Mouse (Mus musculus): ENCODE measurements at regions not wholly inside any gene's neighbourhood (a gene's known extent, or its start where the extent isn't known, plus 50 kb on each side); places are given as distances from the start of the nearest gene placed in this dataset.

GRCm38 (mm10) chr12:16196917-16197316, 380.2 kb upstream of the Trib2 start:
- no peak overlapping the region for H3K27ac ChIP-seq (ENCODE audit: low read depth, low read length)
- H3K9me3 ChIP-seq (ENCODE audit: control insufficient read depth, low read length) = no peaks in the 10 kb centered on the region
- H3K4me1 ChIP-seq (ENCODE audit: control insufficient read depth, insufficient read depth, low read depth, low read length) = no peaks in the 10 kb centered on the region
- WGBS = 91% methylated on average over 2 of the region's 2 CpGs
- no peak overlapping the region for H3K9ac ChIP-seq (ENCODE audit: low read depth, low read length)
- H3K36me3 ChIP-seq (ENCODE audit: control insufficient read depth, insufficient read depth, low read length) = no peaks in the 10 kb centered on the region
- H3K4me3 ChIP-seq (ENCODE audit: low read length) = no peak overlapping the region
- H3K27me3 ChIP-seq (replicated peaks; ENCODE audit: control insufficient read depth, insufficient read depth, low read length) = no peaks in the 10 kb centered on the region
- no peak overlapping the region for H3K4me2 ChIP-seq (ENCODE audit: low read length)
- ATAC-seq = no peak

GRCm38 (mm10) chr12:16191803-16192389, 375.2 kb upstream of the Trib2 start:
- Histone ChIP-seq H3K4me2 (ENCODE audit: low read length) (no peak overlapping the region), H3K27ac (ENCODE audit: low read depth, low read length) (no peak overlapping the region), H3K27me3 (replicated peaks; ENCODE audit: control insufficient read depth, insufficient read depth, low read length) (no peaks in the 10 kb centered on the region), H3K9me3 (ENCODE audit: control insufficient read depth, low read length) (no peaks in the 10 kb centered on the region), H3K36me3 (ENCODE audit: control insufficient read depth, insufficient read depth, low read length) (no peaks in the 10 kb centered on the region), H3K4me3 (ENCODE audit: low read length) (no peak overlapping the region), H3K4me1 (ENCODE audit: control insufficient read depth, insufficient read depth, low read depth, low read length) (no peaks in the 10 kb centered on the region), H3K9ac (ENCODE audit: low read depth, low read length) (no peak overlapping the region)
- no peak for ATAC-seq
- 90% methylated on average over 3 of the region's 3 CpGs for WGBS

DNA sequence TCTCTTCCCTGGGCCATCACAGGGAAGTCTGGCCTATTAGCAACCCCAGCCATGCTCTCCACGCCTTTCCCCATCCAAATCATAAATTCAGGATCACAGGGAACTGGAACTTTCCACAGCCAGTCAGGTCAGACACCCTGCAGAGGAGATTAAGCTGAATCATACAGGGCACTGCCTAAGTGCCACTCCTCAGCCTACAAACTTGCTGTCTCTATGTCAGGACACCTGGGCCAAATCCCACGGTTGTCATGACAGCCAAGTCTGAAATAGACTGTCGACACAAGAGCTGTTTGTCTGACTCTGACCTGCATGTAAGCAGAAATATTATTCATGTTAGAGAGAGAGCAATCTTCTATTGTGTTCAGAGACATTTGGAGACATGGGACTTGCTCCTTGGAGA, 374.0 kb upstream of the Trib2 start:
- WGBS = 62% methylated on average over 3 of the region's 3 CpGs
- H3K4me2 ChIP-seq (ENCODE audit: low read length) = no peak overlapping the region
- peak; percentile 68 for ATAC-seq
- no peaks in the 10 kb centered on the region for H3K36me3 ChIP-seq (ENCODE audit: control insufficient read depth, insufficient read depth, low read length)
- no peak overlapping the region for H3K4me3 ChIP-seq (ENCODE audit: low read length)
- H3K27me3 ChIP-seq (replicated peaks; ENCODE audit: control insufficient read depth, insufficient read depth, low read length) = no peaks in the 10 kb centered on the region
- no peak overlapping the region for H3K27ac ChIP-seq (ENCODE audit: low read depth, low read length)
- H3K4me1 ChIP-seq (ENCODE audit: control insufficient read depth, insufficient read depth, low read depth, low read length) = 0 out of 2 replicates have a peak, but pooled peaks cover 2% of the 10 kb centered on the region
- H3K9ac ChIP-seq (ENCODE audit: low read depth, low read length) = no peak overlapping the region
- no peaks in the 10 kb centered on the region for H3K9me3 ChIP-seq (ENCODE audit: control insufficient read depth, low read length)

GRCm38 (mm10) chr12:16189441-16189840, 372.7 kb upstream of the Trib2 start:
- Histone ChIP-seq H3K27me3 (replicated peaks; ENCODE audit: control insufficient read depth, insufficient read depth, low read length) (no peaks in the 10 kb centered on the region), H3K9me3 (ENCODE audit: control insufficient read depth, low read length) (no peaks in the 10 kb centered on the region), H3K4me2 (ENCODE audit: low read length) (no peak overlapping the region), H3K36me3 (ENCODE audit: control insufficient read depth, insufficient read depth, low read length) (no peaks in the 10 kb centered on the region), H3K4me1 (ENCODE audit: control insufficient read depth, insufficient read depth, low read depth, low read length) (0 out of 2 replicates have a peak, but pooled peaks cover 2% of the 10 kb centered on the region), H3K9ac (ENCODE audit: low read depth, low read length) (no peak overlapping the region), H3K4me3 (ENCODE audit: low read length) (no peak overlapping the region), H3K27ac (ENCODE audit: low read depth, low read length) (no peak overlapping the region)
- no peak for ATAC-seq

DNA sequence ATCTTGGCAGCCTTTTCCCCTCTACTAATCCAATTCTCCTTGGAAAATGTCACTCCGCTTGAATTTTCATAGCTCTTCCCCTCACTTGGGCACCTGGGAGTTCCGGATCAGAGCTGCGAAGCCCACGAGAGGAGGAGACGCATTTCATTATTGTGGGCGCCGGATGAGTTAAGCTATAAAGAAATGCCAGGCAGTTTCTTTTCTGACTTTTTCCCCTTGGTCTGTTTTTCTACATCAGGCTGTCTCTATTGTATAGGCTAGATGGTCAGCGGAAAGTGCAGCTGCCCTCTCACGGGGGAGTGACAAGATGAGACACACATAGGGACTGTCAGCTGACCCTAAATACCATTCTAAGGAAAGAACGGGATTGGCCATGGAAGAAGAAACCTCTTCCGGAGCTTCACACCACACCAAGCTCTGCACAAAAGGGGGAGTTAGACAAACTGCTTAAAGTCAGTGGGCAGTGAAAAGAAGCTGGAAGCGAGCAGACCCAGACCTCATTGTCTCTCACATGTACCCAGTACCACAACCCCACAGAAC, 369.3 kb upstream of the Trib2 start:
- no peak overlapping the region for H3K27ac ChIP-seq (ENCODE audit: low read depth, low read length)
- no peak overlapping the region for H3K4me3 ChIP-seq (ENCODE audit: low read length)
- peak overlapping the region; percentile 26; the same call in 1 of the 2 replicates for H3K4me2 ChIP-seq (ENCODE audit: low read length)
- H3K27me3 ChIP-seq (replicated peaks; ENCODE audit: control insufficient read depth, insufficient read depth, low read length) = no peaks in the 10 kb centered on the region
- peaks cover 2% of the 10 kb centered on the region; the same call in 1 of the 2 replicates for H3K4me1 ChIP-seq (ENCODE audit: control insufficient read depth, insufficient read depth, low read depth, low read length)
- ATAC-seq = no peak
- 45% methylated on average over 12 of the region's 12 CpGs for WGBS
- H3K36me3 ChIP-seq (ENCODE audit: control insufficient read depth, insufficient read depth, low read length) = no peaks in the 10 kb centered on the region
- no peaks in the 10 kb centered on the region for H3K9me3 ChIP-seq (ENCODE audit: control insufficient read depth, low read length)
- no peak overlapping the region for H3K9ac ChIP-seq (ENCODE audit: low read depth, low read length)

- peaks cover 2% of the 10 kb centered on the region; the same call in 1 of the 2 replicates for H3K4me1 ChIP-seq (ENCODE audit: control insufficient read depth, insufficient read depth, low read depth, low read length)
- no peaks in the 10 kb centered on the region for H3K9me3 ChIP-seq (ENCODE audit: control insufficient read depth, low read length)
- 76% methylated on average over 14 of the region's 14 CpGs for WGBS
- H3K36me3 ChIP-seq (ENCODE audit: control insufficient read depth, insufficient read depth, low read length) = no peaks in the 10 kb centered on the region
- H3K4me2 ChIP-seq (ENCODE audit: low read length) = no peak overlapping the region; the same call in 1 of the 2 replicates
- H3K9ac ChIP-seq (ENCODE audit: low read depth, low read length) = no peak overlapping the region
- no peak overlapping the region for H3K27ac ChIP-seq (ENCODE audit: low read depth, low read length)
- ATAC-seq = no peak
- no peaks in the 10 kb centered on the region for H3K27me3 ChIP-seq (replicated peaks; ENCODE audit: control insufficient read depth, insufficient read depth, low read length)
- H3K4me3 ChIP-seq (ENCODE audit: low read length) = no peak overlapping the region
Observed at GRCm38 (mm10) chr12:16185431-16185923, 368.8 kb upstream of the Trib2 start.

GRCm38 (mm10) chr12:16183055-16183454, 366.3 kb upstream of the Trib2 start:
- no peak overlapping the region for H3K4me2 ChIP-seq (ENCODE audit: low read length)
- H3K27me3 ChIP-seq (replicated peaks; ENCODE audit: control insufficient read depth, insufficient read depth, low read length) = no peaks in the 10 kb centered on the region
- H3K4me3 ChIP-seq (ENCODE audit: low read length) = no peak overlapping the region
- no peaks in the 10 kb centered on the region for H3K36me3 ChIP-seq (ENCODE audit: control insufficient read depth, insufficient read depth, low read length)
- peaks cover 2% of the 10 kb centered on the region; the same call in 1 of the 2 replicates for H3K4me1 ChIP-seq (ENCODE audit: control insufficient read depth, insufficient read depth, low read depth, low read length)
- 71% methylated on average over 4 of the region's 4 CpGs for WGBS
- H3K27ac ChIP-seq (ENCODE audit: low read depth, low read length) = no peak overlapping the region
- no peak for ATAC-seq
- H3K9ac ChIP-seq (ENCODE audit: low read depth, low read length) = no peak overlapping the region
- no peaks in the 10 kb centered on the region for H3K9me3 ChIP-seq (ENCODE audit: control insufficient read depth, low read length)

- no peaks in the 10 kb centered on the region for H3K9me3 ChIP-seq (ENCODE audit: control insufficient read depth, low read length)
- no peak overlapping the region for H3K4me2 ChIP-seq (ENCODE audit: low read length)
- H3K4me3 ChIP-seq (ENCODE audit: low read length) = no peak overlapping the region
- ATAC-seq = no peak
- H3K4me1 ChIP-seq (ENCODE audit: control insufficient read depth, insufficient read depth, low read depth, low read length) = peaks cover 2% of the 10 kb centered on the region; the same call in 1 of the 2 replicates
- 55% methylated on average over 5 of the region's 5 CpGs for WGBS
- H3K27ac ChIP-seq (ENCODE audit: low read depth, low read length) = no peak overlapping the region
- no peaks in the 10 kb centered on the region for H3K36me3 ChIP-seq (ENCODE audit: control insufficient read depth, insufficient read depth, low read length)
- H3K27me3 ChIP-seq (replicated peaks; ENCODE audit: control insufficient read depth, insufficient read depth, low read length) = no peaks in the 10 kb centered on the region
- H3K9ac ChIP-seq (ENCODE audit: low read depth, low read length) = no peak overlapping the region
Observed at GRCm38 (mm10) chr12:16181599-16181998, 364.9 kb upstream of the Trib2 start.

DNA sequence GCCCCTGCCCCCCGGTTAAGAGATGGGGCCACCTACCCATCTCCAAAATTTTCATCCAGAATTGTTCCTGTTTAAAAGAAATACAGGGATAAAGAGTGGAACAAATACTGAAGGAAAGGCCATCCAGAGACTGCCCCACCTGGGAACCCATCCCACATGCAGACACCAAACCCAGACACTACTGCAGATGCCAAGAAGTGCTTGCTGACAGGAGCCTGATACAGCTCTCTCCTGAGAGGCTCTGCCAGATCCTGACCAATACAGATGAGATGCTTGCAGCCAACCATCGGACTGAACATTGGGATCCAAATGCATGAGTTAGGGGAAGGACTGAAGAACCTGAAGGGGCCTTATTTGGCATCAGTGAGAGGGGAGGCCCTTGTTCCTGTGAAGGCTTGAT, 363.2 kb upstream of the Trib2 start:
- Histone ChIP-seq H3K27ac (ENCODE audit: low read depth, low read length) (no peak overlapping the region), H3K4me3 (ENCODE audit: low read length) (no peak overlapping the region), H3K9me3 (ENCODE audit: control insufficient read depth, low read length) (no peaks in the 10 kb centered on the region), H3K4me2 (ENCODE audit: low read length) (no peak overlapping the region), H3K4me1 (ENCODE audit: control insufficient read depth, insufficient read depth, low read depth, low read length) (no peaks in the 10 kb centered on the region; the same call in 1 of the 2 replicates), H3K27me3 (replicated peaks; ENCODE audit: control insufficient read depth, insufficient read depth, low read length) (no peaks in the 10 kb centered on the region), H3K9ac (ENCODE audit: low read depth, low read length) (no peak overlapping the region), H3K36me3 (ENCODE audit: control insufficient read depth, insufficient read depth, low read length) (no peaks in the 10 kb centered on the region)
- WGBS = 84% methylated on average over 2 of the region's 2 CpGs
- no peak for ATAC-seq

Measured in hindbrain, embryonic 16.5 days (tissue).